Mouse (Mus musculus) kidney, adult 2 months (tissue): ENCODE measurements around the gene Mink1. TPM values are rescaled to one million over a fixed set of nuclear protein-coding genes. Genes with fewer than 3 reads are reported as not detected.
A peak's percentile ranks its signal among the peaks of the same experiment; 100 is the strongest.

Experiments
- DNase-seq: peaks from one replicate; pipeline ENCODE4 v3.0.0; 2021
- H3K27ac ChIP-seq: fragments of 200-500 bp; 2 replicates; pipeline ENCODE4 v1.5.1; 2012; ENCODE audit warnings: low read depth, low read length, control low read depth, inconsistent platforms; ENCODE audit not compliant: insufficient read depth
- H3K27me3 ChIP-seq: fragments of 200-500 bp; replicated peaks from 2 replicates; pipeline ENCODE4 v1.6.1; 2012; ENCODE audit warnings: mild to moderate bottlenecking, moderate library complexity, low read length, inconsistent platforms; ENCODE audit not compliant: control insufficient read depth, insufficient read depth
- H3K36me3 ChIP-seq: fragments of 200-500 bp; 2 replicates; pipeline ENCODE4 v1.6.1; 2012; ENCODE audit warnings: mild to moderate bottlenecking, moderate library complexity, low read length, inconsistent platforms; ENCODE audit not compliant: control insufficient read depth, insufficient read depth
- H3K4me1 ChIP-seq: fragments of 200-500 bp; 2 replicates; pipeline ENCODE4 v1.6.1; 2011; ENCODE audit warnings: low read length; ENCODE audit not compliant: control insufficient read depth, insufficient read depth
- H3K4me3 ChIP-seq: fragments of 200-500 bp; 2 replicates; pipeline ENCODE4 v1.5.1; 2011; ENCODE audit warnings: mild to moderate bottlenecking, low read depth, low read length, control low read depth; ENCODE audit not compliant: insufficient read depth
- CTCF ChIP-seq: fragments of 200-500 bp; conservative IDR thresholded peaks from 2 replicates; pipeline ENCODE4 v1.5.1; 2011; ENCODE audit warnings: low read depth, mild to moderate bottlenecking, control low read depth, low read length, moderate library complexity, mixed read lengths; ENCODE audit not compliant: insufficient read depth, insufficient read length
- POLR2A ChIP-seq: fragments of 200-500 bp; IDR thresholded peaks from one replicate; pipeline ENCODE4 v1.6.1; 2011; ENCODE audit warnings: low read depth, low read length, control low read depth
- WGBS: fragments of 180-500 bp; shearing (Covaris S2); methylation state at CpG from one replicate; pipeline ENCODE4 v1.1.7; 2018; 5-methylcytosine and 5-hydroxymethylcytosine counted together
- polyA plus RNA-seq: library from polyadenylated mRNA; depleted of rRNA; stranded (reverse); fragments of >200 nt; gene quantifications from 2 replicates; pipeline ENCODE4 v1.2.3, GENCODE M21; 2012

The Mink1 gene
- polyA plus RNA-seq, 1 experiment: 73.1 TPM

- Histone ChIP-seq H3K27me3 (no peaks in the 10 kb centered on the region), H3K4me3 (peak within 1 kb of the TSS; percentile 100), H3K36me3 (peaks cover 6% of the 10 kb centered on the region; the same call in 1 of the 2 replicates), H3K4me1 (peaks cover 12% of the 10 kb centered on the region; the same call in 1 of the 2 replicates), H3K27ac (peak within 1 kb of the TSS; percentile 100)
- TF ChIP-seq CTCF (no peak), POLR2A (peak; percentile 82)
- under 1% methylated on average over 45 of the region's 61 CpGs for WGBS
- DNase-seq: peak; percentile 83
These were observed 91.7 kb downstream of the Mink1 start, which contains the start of gene Pfn1 for GRCm38 (mm10) chr11:70654198-70654922. Gene Pfn1 (minus strand): TSS chr11:70654644.

GRCm38 (mm10) chr11:70654923-70655570 is 92.4 kb downstream of the Mink1 start:
- peaks cover 6% of the 10 kb centered on the region; the same call in 1 of the 2 replicates for H3K36me3 ChIP-seq
- no peaks in the 10 kb centered on the region for H3K27me3 ChIP-seq
- under 1% methylated on average over 48 of the region's 48 CpGs for WGBS
- TF ChIP-seq POLR2A (peak; percentile 38), CTCF (no peak)
- peak; percentile 86 for DNase-seq
- H3K4me3 ChIP-seq: peak overlapping the region; percentile 100
- H3K27ac ChIP-seq: peak overlapping the region; percentile 93
- peaks cover 12% of the 10 kb centered on the region; the same call in 1 of the 2 replicates for H3K4me1 ChIP-seq

GRCm38 (mm10) chr11:70655571-70656455 is 93.1 kb downstream of the Mink1 start:
- peak overlapping the region; percentile 93 for H3K27ac ChIP-seq
- H3K4me1 ChIP-seq: peaks cover 12% of the 10 kb centered on the region; the same call in 1 of the 2 replicates
- DNase-seq: peak; percentile 58
- peaks cover 3% of the 10 kb centered on the region; the same call in 1 of the 2 replicates for H3K36me3 ChIP-seq
- no peaks in the 10 kb centered on the region for H3K27me3 ChIP-seq
- 3% methylated on average over 61 of the region's 61 CpGs for WGBS
- no peak for TF ChIP-seq CTCF
- TF ChIP-seq POLR2A: no peak
- H3K4me3 ChIP-seq: peak overlapping the region; percentile 100

GRCm38 (mm10) chr11:70656456-70656927 is 93.8 kb downstream of the Mink1 start:
- H3K27me3 ChIP-seq: no peaks in the 10 kb centered on the region
- peak overlapping the region; percentile 100 for H3K4me3 ChIP-seq
- peak; percentile 64 for DNase-seq
- TF ChIP-seq CTCF (no peak), POLR2A (no peak)
- no peaks in the 10 kb centered on the region; the same call in 1 of the 2 replicates for H3K36me3 ChIP-seq
- WGBS: 49% methylated on average over 16 of the region's 16 CpGs
- H3K27ac ChIP-seq: peak overlapping the region; percentile 93
- H3K4me1 ChIP-seq: peaks cover 12% of the 10 kb centered on the region; the same call in 1 of the 2 replicates

GRCm38 (mm10) chr11:70656964-70657363 is 94.3 kb downstream of the Mink1 start, which contains the start of gene Eno3:
Gene Eno3 (plus strand): TSS chr11:70657202.
- no peak for TF ChIP-seq CTCF
- no peak for TF ChIP-seq POLR2A
- WGBS: 64% methylated on average over 3 of the region's 3 CpGs

GRCm38 (mm10) chr11:70657573-70657972 is 94.9 kb downstream of the Mink1 start:
- H3K36me3 ChIP-seq: no peaks in the 10 kb centered on the region
- DNase-seq: no peak
- TF ChIP-seq POLR2A (no peak), CTCF (no peak)
- WGBS: 53% methylated on average over 6 of the region's 6 CpGs
- no peak overlapping the region for H3K27ac ChIP-seq
- H3K27me3 ChIP-seq: no peaks in the 10 kb centered on the region
- no peak overlapping the region for H3K4me3 ChIP-seq
- peaks cover 7% of the 10 kb centered on the region; the same call in 1 of the 2 replicates for H3K4me1 ChIP-seq

More at GRCm38 (mm10) chr11:70656964-70657363, 94.3 kb downstream of the Mink1 start, which contains the start of gene Eno3:
- H3K27ac ChIP-seq: peak within 1 kb of the TSS; percentile 93
- peaks cover 10% of the 10 kb centered on the region; the same call in 1 of the 2 replicates for H3K4me1 ChIP-seq
- H3K4me3 ChIP-seq: peak within 1 kb of the TSS; percentile 100
- no peaks in the 10 kb centered on the region for H3K27me3 ChIP-seq
- DNase-seq: no peak
- no peaks in the 10 kb centered on the region for H3K36me3 ChIP-seq
